Mouse (Mus musculus) gastrocnemius, postnatal 25 days (tissue): Measurements from ENCODE around the gene Arid3a. TPM values are rescaled to one million over a fixed set of nuclear protein-coding genes. Genes with fewer than 3 reads are reported as not detected.
A peak's percentile ranks its signal among the peaks of the same experiment; 100 is the strongest.
"Not testable (repeated sequence)": the region's sequence is repeated elsewhere in the genome, so short reads cannot be mapped to it uniquely, and the experiment has no call there.

ENCODE experiments used
- DNase-seq: peaks from one replicate; pipeline ENCODE4 v3.0.0; 2022
- long read RNA-seq, 2 experiments: library from polyadenylated mRNA; stranded (forward); transcript quantifications; one replicate each; pipeline ENCODE4 v2.0.0; 2021
- total RNA-seq, 2 experiments: library from RNA; stranded (reverse); gene quantifications; 1 replicate in 1 of 2; 2 replicates in 1 of 2; pipeline ENCODE4 v1.2.3; 2021

Gene Arid3a
- total RNA-seq: 1 to 10 TPM; 2.4 to 2.8 TPM
- long read RNA-seq, experiment 1, partial matches to known transcripts: 0 of 3 reads
- long read RNA-seq, experiment 1, other reads (novel, unspliced or antisense): 3 of 3 reads
- long read RNA-seq, experiment 2, partial matches to known transcripts: 0 of 1 reads
- long read RNA-seq, experiment 2, other reads (novel, unspliced or antisense): 1 of 1 reads

DNA sequence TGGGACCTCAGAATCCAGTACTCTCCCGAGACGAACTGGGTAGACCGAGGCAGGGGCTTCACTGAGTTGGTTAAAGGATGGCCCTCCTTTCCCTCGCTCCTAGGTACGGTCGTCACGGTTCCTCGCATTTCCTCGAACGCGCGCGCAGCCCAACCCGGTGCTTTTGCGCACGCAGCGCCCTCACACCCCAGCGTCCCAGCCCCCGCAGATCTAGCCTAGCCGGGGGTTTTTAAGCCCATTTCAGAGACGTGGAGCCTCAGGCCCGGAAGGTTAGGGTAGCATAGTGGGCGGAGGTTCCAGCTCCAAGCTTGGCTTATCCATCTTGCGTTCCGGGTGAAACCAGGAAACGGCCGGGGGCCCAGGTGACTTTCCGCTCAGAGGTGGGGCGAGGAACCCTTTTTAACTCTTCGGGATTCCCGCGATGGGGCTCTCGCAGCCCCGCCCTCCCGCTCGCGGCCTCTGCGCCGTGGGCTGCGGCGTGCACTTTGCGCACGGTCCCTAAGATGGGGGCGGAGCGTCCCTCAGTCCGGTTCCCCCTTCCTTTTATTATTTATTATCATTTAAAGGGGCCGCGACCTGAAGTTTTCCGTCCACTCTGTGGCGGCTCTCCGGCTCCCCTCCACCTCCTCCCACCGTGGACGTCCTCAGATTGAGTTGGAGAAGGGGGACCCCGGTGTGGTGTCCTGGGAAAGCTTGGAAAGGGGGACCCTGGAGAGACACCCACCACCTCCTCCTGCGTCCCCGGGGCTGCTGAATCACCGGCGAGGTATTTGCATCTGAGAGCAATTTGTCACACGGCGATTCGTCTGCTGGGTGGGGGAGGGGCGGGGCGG is at the start of gene Arid3a:
Gene Arid3a (plus strand): TSS at position 553 of the 833 bp plus-strand sequence.
- peak; percentile 88 for DNase-seq

DNA sequence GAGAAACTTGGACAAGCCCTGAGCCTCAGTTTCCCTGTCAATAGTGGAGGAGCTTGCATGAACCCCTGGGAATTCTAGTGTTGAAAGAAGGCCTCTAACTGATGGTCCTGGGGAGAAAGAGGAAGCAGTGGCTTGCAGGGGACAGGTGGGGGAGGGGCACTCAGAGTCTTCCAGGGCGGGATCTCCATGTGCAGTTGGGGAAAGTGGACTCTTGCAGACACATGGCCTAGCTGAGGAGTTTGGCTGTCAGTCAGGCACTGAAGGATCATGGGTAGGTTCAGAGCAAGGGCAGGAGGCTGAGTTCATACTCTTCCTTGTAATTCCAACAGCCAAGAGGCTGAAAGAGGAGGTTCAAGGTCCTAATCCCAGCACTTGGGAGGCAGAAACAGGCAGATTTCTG is 49.7 kb upstream of the Arid3a start:
- DNase-seq: no peak

- peak; percentile 61 for DNase-seq
Measured at GRCm38 (mm10) chr10:79877757-79878156, 49.1 kb upstream of the Arid3a start.

- no peak for DNase-seq
Measured at GRCm38 (mm10) chr10:79879527-79879926, 47.3 kb upstream of the Arid3a start.

- no peak for DNase-seq
Measured at GRCm38 (mm10) chr10:79880721-79881120, 46.1 kb upstream of the Arid3a start.

GRCm38 (mm10) chr10:79881981-79882380 is 44.9 kb upstream of the Arid3a start:
- DNase-seq: no peak

DNA sequence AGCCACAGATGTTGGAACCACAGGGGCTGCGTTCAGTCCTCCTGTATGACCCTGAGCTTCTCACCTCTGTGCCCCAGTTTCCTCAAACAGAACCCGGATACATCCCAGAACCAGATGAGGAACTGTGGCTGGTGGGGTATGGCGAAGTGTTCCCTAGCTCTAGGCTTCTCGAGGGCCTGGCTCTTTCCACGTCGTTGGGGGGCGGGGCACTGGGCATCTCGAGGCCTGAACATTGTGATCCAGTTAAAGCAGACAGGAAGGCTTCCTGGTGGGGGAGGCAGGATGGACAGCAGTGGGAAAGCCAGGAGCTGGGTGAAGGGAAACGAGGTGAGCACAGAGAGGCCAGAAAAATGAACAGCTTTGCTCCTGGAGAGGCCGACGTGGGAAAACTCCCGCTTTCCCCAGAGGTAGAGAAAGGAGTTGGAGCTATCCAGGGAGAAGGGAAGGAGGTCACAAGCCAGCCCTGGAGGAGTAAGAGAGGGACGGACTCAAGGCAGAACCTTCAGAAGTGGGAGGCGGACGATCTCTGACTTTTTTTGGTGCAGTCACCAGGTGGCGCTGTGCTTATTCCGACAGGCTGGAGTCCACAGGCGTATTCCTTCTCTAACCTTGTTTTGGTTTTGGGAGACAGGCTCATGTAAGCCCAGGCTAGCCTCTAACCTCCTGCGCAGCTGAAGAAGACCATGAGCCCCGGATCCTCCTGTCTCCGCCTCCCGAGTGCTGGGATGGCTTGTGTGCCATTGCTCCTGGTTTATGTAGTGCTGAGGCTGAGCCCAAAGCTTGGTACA is 43.4 kb upstream of the Arid3a start:
- peak; percentile 59 for DNase-seq

DNA sequence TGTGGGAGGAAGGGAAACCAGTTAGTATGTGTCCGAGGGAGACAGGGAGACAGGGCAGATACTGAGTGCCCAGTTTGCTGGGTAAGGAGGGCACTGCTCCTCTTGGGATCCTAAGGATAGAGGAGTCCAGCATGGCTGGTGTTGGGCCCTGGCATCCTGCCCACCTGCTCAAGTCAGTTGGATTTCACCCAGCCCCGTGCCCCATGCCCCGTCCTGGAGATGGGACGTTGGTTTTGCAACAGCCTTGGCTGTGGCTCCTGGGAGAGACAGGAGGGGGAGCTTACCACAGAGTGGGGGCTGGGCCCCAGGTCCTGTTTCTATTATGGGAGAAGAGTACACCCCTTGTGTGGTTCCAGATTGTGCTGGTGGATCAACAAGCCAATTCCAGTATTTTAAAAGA is 42.4 kb upstream of the Arid3a start:
- peak; percentile 61 for DNase-seq

GRCm38 (mm10) chr10:79884938-79885337 is 41.9 kb upstream of the Arid3a start:
- not testable (repeated sequence) for DNase-seq

GRCm38 (mm10) chr10:79886054-79886453 is 40.8 kb upstream of the Arid3a start, which contains the start of gene Elane:
TSS of gene Elane (plus strand) at chr10:79886247.
- no peak for DNase-seq

DNA sequence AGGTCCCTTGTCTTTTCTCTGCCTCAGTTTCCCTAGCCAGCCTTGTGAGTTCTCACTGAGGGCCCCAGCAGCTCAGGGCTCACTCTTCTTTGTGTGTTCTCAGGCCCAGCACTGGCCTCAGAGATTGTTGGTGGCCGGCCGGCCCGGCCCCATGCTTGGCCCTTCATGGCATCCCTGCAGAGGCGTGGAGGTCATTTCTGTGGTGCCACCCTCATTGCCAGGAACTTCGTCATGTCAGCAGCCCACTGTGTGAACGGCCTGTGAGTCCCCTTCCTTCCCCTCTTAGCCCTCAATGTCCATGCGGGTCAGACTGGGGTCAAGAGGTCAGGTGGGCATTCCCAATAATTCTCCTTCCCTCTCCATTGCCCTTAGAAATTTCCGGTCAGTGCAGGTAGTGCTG is 40.2 kb upstream of the Arid3a start:
- no peak for DNase-seq

DNA sequence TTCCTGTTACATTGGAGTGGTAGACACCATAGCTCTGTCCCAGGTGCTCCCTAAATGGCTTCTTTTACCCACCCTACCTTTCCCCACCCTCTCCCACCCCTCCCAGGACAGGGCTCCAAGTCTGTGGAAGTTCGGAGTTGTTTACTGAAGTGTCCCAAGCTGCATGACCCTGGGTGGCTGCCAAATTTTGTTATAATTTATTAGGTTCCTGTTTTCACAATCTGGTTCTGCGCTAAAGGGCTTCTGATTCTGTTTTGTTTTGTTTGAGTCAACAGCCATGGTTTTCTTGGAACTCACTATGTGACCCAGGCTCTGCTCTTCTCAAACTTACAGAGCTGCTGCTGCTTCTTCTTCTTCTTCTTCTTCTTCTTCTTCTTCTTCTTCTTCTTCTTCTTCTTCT is 37.5 kb upstream of the Arid3a start:
- no peak for DNase-seq

- DNase-seq: no peak
Measured at GRCm38 (mm10) chr10:79890670-79891069, 36.2 kb upstream of the Arid3a start, which contains the start of gene Cfd. TSS of gene Cfd (plus strand) at chr10:79890853.

GRCm38 (mm10) chr10:79892451-79893118 is 34.3 kb upstream of the Arid3a start:
- DNase-seq: peak; percentile 54

GRCm38 (mm10) chr10:79896306-79896705 is 30.5 kb upstream of the Arid3a start:
- peak; percentile 5 for DNase-seq

DNA sequence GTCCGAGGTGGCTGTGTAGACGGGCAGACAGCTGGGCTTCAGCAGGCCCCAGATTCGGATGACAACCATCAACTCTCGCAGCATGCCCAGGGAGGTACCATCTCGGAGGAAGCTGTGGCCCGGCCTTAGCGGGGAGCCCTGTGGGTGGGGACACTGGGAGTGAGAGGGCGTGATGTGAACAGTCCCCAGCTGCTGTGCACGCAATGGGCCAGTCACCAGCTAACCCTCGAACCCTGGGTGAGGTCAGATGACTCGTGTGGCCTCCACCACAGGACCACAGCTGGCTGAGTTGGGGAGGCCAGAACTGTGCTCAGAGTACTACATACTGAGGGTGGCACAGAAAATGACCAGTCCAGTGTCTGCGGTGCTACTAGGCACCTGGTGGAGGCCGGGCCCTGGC is 30.0 kb upstream of the Arid3a start:
- no peak for DNase-seq

- DNase-seq: no peak
Measured at GRCm38 (mm10) chr10:79897316-79898245, 29.3 kb upstream of the Arid3a start.

- DNase-seq: no peak
Measured at GRCm38 (mm10) chr10:79900951-79901410, 25.9 kb upstream of the Arid3a start.

DNA sequence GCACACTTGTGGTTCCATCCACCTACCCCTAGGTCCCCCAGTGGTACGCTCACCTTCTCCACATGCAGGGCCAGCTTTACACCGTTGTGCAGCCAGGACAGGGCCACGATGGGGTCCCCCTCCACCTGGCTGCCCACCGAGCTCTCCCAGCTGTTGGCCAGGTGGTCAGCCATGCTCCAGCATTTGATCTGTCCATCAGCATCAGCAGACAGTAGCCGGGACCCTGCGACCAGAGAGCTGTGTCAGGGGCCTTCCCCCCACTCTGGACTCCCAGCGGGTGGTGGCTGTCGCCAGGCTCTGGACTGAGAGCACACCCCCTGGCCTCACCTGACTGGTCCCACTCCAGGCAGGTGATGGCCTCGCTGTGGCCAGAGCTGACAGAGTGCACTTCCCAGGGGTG is 20.1 kb upstream of the Arid3a start:
- DNase-seq: peak; percentile 7

DNA sequence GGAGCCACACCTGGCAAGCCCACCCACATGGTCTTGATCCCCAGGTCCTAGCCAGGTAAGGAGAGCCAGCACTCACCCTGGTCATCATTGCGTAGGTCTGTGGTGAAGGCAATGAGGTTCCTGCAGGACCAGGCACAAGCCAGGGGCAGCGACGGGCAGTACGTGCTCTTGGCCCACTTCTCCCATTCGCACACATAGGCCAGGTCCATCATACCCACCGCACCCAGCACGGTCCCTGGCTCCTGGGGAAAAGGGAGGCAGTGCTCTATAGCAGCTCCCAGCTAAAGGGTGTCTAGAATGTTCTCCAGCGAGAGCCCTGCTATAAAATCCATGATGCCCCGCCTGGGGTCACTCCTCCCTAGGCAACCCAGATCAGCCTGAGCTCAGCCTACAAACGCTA is 19.4 kb upstream of the Arid3a start:
- DNase-seq: no peak
